Comparison of ENCODE assay signal across 8 mouse cellular contexts in the genomic region with DNA sequence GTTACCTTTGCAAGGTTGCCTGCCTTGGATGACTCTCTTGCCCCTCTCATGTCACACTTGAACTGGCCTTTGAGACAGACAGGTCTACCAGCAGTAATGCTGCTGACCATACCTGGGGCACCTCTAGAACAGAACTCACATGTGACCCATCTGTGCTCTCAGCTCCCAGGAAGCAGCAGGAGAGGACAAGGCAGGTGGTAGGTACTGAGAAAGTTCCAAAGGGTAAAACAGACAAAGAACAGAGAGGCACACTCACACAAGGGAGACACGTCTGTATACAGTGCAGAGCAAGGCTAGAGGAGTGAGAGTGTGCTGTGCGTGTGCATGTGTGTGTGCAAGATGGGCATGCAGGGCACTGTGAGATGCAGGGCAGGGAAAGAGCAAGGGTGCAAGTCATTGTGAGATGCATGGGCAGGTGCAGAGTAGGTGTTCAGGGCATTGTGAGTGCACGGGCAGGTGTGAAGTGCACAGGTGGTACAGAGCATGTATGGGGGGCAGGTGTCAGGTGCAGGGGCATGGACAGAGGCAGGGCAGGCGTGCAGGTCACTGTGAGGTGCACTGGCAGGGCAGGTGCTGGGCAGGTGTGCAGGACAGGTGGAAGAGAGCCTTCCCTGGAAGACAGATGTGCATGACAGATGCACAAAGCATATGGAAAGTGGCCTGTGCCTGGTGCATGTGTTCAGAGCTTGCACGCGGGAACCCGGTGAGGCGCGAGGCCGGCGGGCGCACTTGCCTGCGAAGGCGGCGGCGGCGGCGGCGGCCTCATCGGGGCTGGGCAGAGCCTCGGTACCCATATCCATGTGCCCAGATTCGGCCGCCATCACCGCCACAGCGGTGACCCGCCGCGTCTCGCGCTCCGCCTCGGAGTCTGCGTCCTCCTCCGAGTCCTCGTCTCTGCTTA. TPM values are rescaled to one million over a fixed set of nuclear protein-coding genes. Genes with fewer than 3 reads are reported as not detected.
DNase-seq lines count a peak whose midpoint lies in the region; ATAC-seq and TF ChIP-seq lines count a peak whose summit lies in the region.

No protein-coding gene starts in this region.

- H3K4me2 ChIP-seq in intestine, postnatal 0 days (replicated peaks; ENCODE audit: low read depth), result peak overlapping the region; percentile 81
- H3K4me2 ChIP-seq in midbrain, embryonic 13.5 days (replicated peaks), result peak overlapping the region; percentile 97

- peaks cover 28% of the 10 kb centered on the region for H3K36me3 ChIP-seq in intestine, postnatal 0 days (ENCODE audit: control insufficient read depth, insufficient read depth)
- peaks cover 23% of the 10 kb centered on the region for H3K36me3 ChIP-seq in midbrain, embryonic 13.5 days

- peak overlapping the region; percentile 68 for H3K4me3 ChIP-seq in bone marrow, adult 2 months (replicated peaks; ENCODE audit: control insufficient read depth, low read depth, low read length)
- peak overlapping the region; percentile 62 for H3K4me3 ChIP-seq in intestine, postnatal 0 days (ENCODE audit: low read depth, low read length)
- peak overlapping the region; percentile 72 for H3K4me3 ChIP-seq in midbrain, embryonic 13.5 days (replicated peaks)

- peak overlapping the region; percentile 92 for H3K27ac ChIP-seq in bone marrow, adult 2 months (ENCODE audit: control insufficient read depth, insufficient read depth, low read depth, low read length, poor library complexity)
- peak overlapping the region; percentile 97 for H3K27ac ChIP-seq in intestine, postnatal 0 days (ENCODE audit: low read depth, low read length)
- peak overlapping the region; percentile 100 for H3K27ac ChIP-seq in midbrain, embryonic 13.5 days

- peak; percentile 24 to 26 for DNase-seq in lung, adult 18-20 months
- DNase-seq in lung, postnatal 4 days, result no peak
- DNase-seq in thymus, postnatal 0 days (ENCODE audit: low spot score), result peak; percentile 11
- no peak for DNase-seq in urinary bladder, postnatal 36 days (ENCODE audit: low spot score in 2 of 2)

- no peaks in the 10 kb centered on the region for H3K27me3 ChIP-seq in intestine, postnatal 0 days (replicated peaks; ENCODE audit: control insufficient read depth, insufficient read depth, low read length)
- no peaks in the 10 kb centered on the region for H3K27me3 ChIP-seq in midbrain, embryonic 13.5 days

- no peaks in the 10 kb centered on the region for H3K9me3 ChIP-seq in intestine, postnatal 0 days (ENCODE audit: control insufficient read depth)
- H3K9me3 ChIP-seq in midbrain, embryonic 13.5 days, result no peaks in the 10 kb centered on the region

- TF ChIP-seq POLR2A in bone marrow, adult 2 months (IDR thresholded peaks at IDR 0.05; ENCODE audit: borderline replicate concordance, control insufficient read depth, low read depth, low read length), result no peak

- ATAC-seq in erythroid progenitor cell, adult 5-6 weeks (replicated peaks; ENCODE audit: low FRiP score, poor library complexity, severe bottlenecking), result peak; percentile 8; the same call in 1 of the 2 replicates
- ATAC-seq in intestine, postnatal 0 days, result peak; percentile 12
- ATAC-seq in midbrain, embryonic 13.5 days, result peak; percentile 51

- H3K4me1 ChIP-seq in bone marrow, adult 2 months (ENCODE audit: control insufficient read depth, insufficient read depth, low read length), result peaks cover 6% of the 10 kb centered on the region
- H3K4me1 ChIP-seq in intestine, postnatal 0 days (replicated peaks; ENCODE audit: control insufficient read depth, insufficient read depth, low read length), result peaks cover 14% of the 10 kb centered on the region
- peaks cover 36% of the 10 kb centered on the region for H3K4me1 ChIP-seq in midbrain, embryonic 13.5 days (replicated peaks)

- peak overlapping the region; percentile 85 for H3K9ac ChIP-seq in intestine, postnatal 0 days (ENCODE audit: low read depth, low read length)
- H3K9ac ChIP-seq in midbrain, embryonic 13.5 days (replicated peaks), result peak overlapping the region; percentile 96

- WGBS in bone marrow, adult 2 months, result 7% methylated on average over 35 of the region's 35 CpGs
- WGBS in intestine, postnatal 0 days, result 4% methylated on average over 32 of the region's 35 CpGs
- 6% methylated on average over 33 of the region's 35 CpGs for WGBS in midbrain, embryonic 13.5 days

- TF ChIP-seq CTCF in bone marrow, adult 2 months (IDR thresholded peaks at IDR 0.05; ENCODE audit: control insufficient read depth, insufficient read depth, low read length), result no peak
- no peak for TF ChIP-seq CTCF in intestine, postnatal 0 days (IDR thresholded peaks at IDR 0.05; ENCODE audit: low read depth)

RNA-seq across cellular contexts. Expression of a gene that starts 0.7 kb away (rescaled TPM):
- polyA plus RNA-seq in bone marrow, adult 2 months (2011; ENCODE audit: insufficient read depth, insufficient read length, low replicate concordance, missing spikeins), result 49.1 and 51.4 TPM in 2 replicates
- 46.5 and 55.8 TPM in 2 replicates for total RNA-seq in erythroid progenitor cell, adult 5-6 weeks (2015; ENCODE audit: low replicate concordance)
- 26.2 and 40.8 TPM in 2 replicates for total RNA-seq in erythroid progenitor cell, adult 5-6 weeks (2017; ENCODE audit: low replicate concordance)
- 52.8 and 55.7 TPM in 2 replicates for polyA plus RNA-seq in intestine, postnatal 0 days (2015; fragmentation: Nextera tagmentation; extraction: Ambion mirVana)
- polyA plus RNA-seq in midbrain, embryonic 13.5 days (2015; fragmentation: Nextera tagmentation; extraction: Ambion mirVana), result 140 and 148 TPM in 2 replicates
- polyA plus RNA-seq in thymus, postnatal 0 days (2015; fragmentation: Nextera tagmentation; extraction: Ambion mirVana), result 25.6 and 27.6 TPM in 2 replicates

RNA-seq across cellular contexts. Expression of a gene that starts 0.7 kb away (rescaled TPM):
- 23.5 and 33.0 TPM in 2 replicates for polyA plus RNA-seq in bone marrow, adult 2 months (2011; ENCODE audit: insufficient read depth, insufficient read length, low replicate concordance, missing spikeins)
- 13.4 and 26.7 TPM in 2 replicates for total RNA-seq in erythroid progenitor cell, adult 5-6 weeks (2015; ENCODE audit: low replicate concordance)
- total RNA-seq in erythroid progenitor cell, adult 5-6 weeks (2017; ENCODE audit: low replicate concordance), result 8.3 and 8.6 TPM in 2 replicates
- 21.8 and 23.3 TPM in 2 replicates for polyA plus RNA-seq in intestine, postnatal 0 days (2015; fragmentation: Nextera tagmentation; extraction: Ambion mirVana)
- 76.6 and 77.3 TPM in 2 replicates for polyA plus RNA-seq in midbrain, embryonic 13.5 days (2015; fragmentation: Nextera tagmentation; extraction: Ambion mirVana)
- polyA plus RNA-seq in thymus, postnatal 0 days (2015; fragmentation: Nextera tagmentation; extraction: Ambion mirVana), result 43.0 and 45.6 TPM in 2 replicates

RNA-seq across cellular contexts. Expression of a gene that starts 11.9 kb away (rescaled TPM):
- 0.57 and 0.79 TPM in 2 replicates for polyA plus RNA-seq in bone marrow, adult 2 months (2011; ENCODE audit: insufficient read depth, insufficient read length, low replicate concordance, missing spikeins)
- total RNA-seq in erythroid progenitor cell, adult 5-6 weeks (2015; ENCODE audit: low replicate concordance), result not detected in 2 replicates
- 1.4 TPM in 1 of 2 replicates, not detected in the other for total RNA-seq in erythroid progenitor cell, adult 5-6 weeks (2017; ENCODE audit: low replicate concordance)
- 234 and 248 TPM in 2 replicates for polyA plus RNA-seq in intestine, postnatal 0 days (2015; fragmentation: Nextera tagmentation; extraction: Ambion mirVana)
- 0.23 and 0.31 TPM in 2 replicates for polyA plus RNA-seq in midbrain, embryonic 13.5 days (2015; fragmentation: Nextera tagmentation; extraction: Ambion mirVana)
- 8.1 and 10.4 TPM in 2 replicates for polyA plus RNA-seq in thymus, postnatal 0 days (2015; fragmentation: Nextera tagmentation; extraction: Ambion mirVana)

RNA-seq across cellular contexts. Expression of a gene that starts 35.0 kb away (rescaled TPM):
- polyA plus RNA-seq in bone marrow, adult 2 months (2011; ENCODE audit: insufficient read depth, insufficient read length, low replicate concordance, missing spikeins), result not detected in 2 replicates
- total RNA-seq in erythroid progenitor cell, adult 5-6 weeks (2015; ENCODE audit: low replicate concordance), result not detected in 2 replicates
- total RNA-seq in erythroid progenitor cell, adult 5-6 weeks (2017; ENCODE audit: low replicate concordance), result not detected in 2 replicates
- 0.33 and 0.38 TPM in 2 replicates for polyA plus RNA-seq in intestine, postnatal 0 days (2015; fragmentation: Nextera tagmentation; extraction: Ambion mirVana)
- polyA plus RNA-seq in midbrain, embryonic 13.5 days (2015; fragmentation: Nextera tagmentation; extraction: Ambion mirVana), result 0.43 and 0.68 TPM in 2 replicates
- polyA plus RNA-seq in thymus, postnatal 0 days (2015; fragmentation: Nextera tagmentation; extraction: Ambion mirVana), result 0.33 and 0.40 TPM in 2 replicates

RNA-seq across cellular contexts. Expression of a gene that starts 47.9 kb away (rescaled TPM):
- not detected in 2 replicates for polyA plus RNA-seq in bone marrow, adult 2 months (2011; ENCODE audit: insufficient read depth, insufficient read length, low replicate concordance, missing spikeins)
- not detected in 2 replicates for total RNA-seq in erythroid progenitor cell, adult 5-6 weeks (2015; ENCODE audit: low replicate concordance)
- total RNA-seq in erythroid progenitor cell, adult 5-6 weeks (2017; ENCODE audit: low replicate concordance), result not detected in 2 replicates
- polyA plus RNA-seq in intestine, postnatal 0 days (2015; fragmentation: Nextera tagmentation; extraction: Ambion mirVana), result 348 and 368 TPM in 2 replicates
- 1.0 TPM in 2 replicates for polyA plus RNA-seq in midbrain, embryonic 13.5 days (2015; fragmentation: Nextera tagmentation; extraction: Ambion mirVana)
- polyA plus RNA-seq in thymus, postnatal 0 days (2015; fragmentation: Nextera tagmentation; extraction: Ambion mirVana), result 3.9 and 5.0 TPM in 2 replicates

Comparison
In these comparisons a context has a peak if more than half of its experiments do, and no peak if none do; other contexts are left out.
1. DNase-seq: peak in lung, adult 18-20 months (2 of 2) and thymus, postnatal 0 days (single experiment); none in lung, postnatal 4 days (0 of 2) and urinary bladder, postnatal 36 days (0 of 2).
2. RNA of a gene that starts 11.9 kb away (polyA plus RNA-seq): 234 to 248 TPM in intestine, postnatal 0 days; 8.1 to 10.4 TPM in thymus, postnatal 0 days, 0.57 to 0.79 TPM in bone marrow, adult 2 months and 0.23 to 0.31 TPM in midbrain, embryonic 13.5 days; every median in the first group is over 10 times any median in the second.
3. Peak in every context shown above with its lines, with median percentiles within 50 percentile points of each other: H3K27ac ChIP-seq, H3K4me3 ChIP-seq and ATAC-seq.